8 mouse cellular contexts compared by ENCODE assay signal in the genomic region with DNA sequence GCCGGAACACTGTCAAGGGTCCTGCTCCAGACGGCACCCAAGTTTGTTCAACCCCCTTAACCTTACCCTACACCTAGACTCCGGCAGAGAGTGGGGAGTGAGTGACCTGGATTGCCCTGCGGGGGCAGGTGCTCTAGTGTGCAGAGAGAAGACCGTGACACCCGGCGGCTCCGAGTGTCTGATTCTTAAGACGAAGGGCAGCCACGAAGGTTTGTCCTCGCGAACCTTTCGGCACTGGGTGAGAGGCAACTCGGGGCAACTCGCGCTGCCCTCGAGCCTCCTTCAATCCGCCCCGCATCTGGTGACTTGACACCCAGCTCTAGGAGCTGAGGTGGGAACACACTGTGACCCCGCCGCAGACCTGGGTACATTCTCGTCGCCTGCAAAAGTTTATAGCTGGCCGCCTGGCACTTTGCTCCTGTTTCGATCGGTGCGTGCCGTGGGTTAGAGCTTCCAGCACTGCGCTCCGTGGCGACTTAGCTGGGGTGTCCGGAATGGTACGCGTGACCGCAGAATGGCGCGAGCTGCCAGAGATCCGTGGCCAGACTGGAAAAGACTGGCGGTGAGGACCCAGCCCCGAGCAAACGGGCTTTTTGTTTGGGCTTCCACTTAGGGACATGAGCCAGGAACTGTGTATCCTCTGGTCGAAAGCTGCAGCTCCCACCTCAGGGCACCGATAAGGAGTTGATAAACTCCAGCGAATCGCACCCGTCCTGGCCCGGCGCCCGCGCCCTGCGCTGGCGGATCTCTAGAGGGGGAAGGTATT. TPM values are rescaled to one million over a fixed set of nuclear protein-coding genes. Genes with fewer than 3 reads are reported as not detected.
DNase-seq lines count a peak whose midpoint lies in the region; ATAC-seq and TF ChIP-seq lines count a peak whose summit lies in the region.

No protein-coding gene starts in this region.

- peak overlapping the region; percentile 41; the same call in 1 of the 2 replicates for H3K9ac ChIP-seq in forebrain, postnatal 0 days
- peak overlapping the region; percentile 29; the same call in 1 of the 2 replicates for H3K9ac ChIP-seq in hindbrain, embryonic 14.5 days
- no peak overlapping the region; the same call in 1 of the 2 replicates for H3K9ac ChIP-seq in liver, embryonic 14.5 days (replicated peaks)
- H3K9ac ChIP-seq in neural tube, embryonic 15.5 days (replicated peaks), result peak overlapping the region; percentile 18; the same call in 1 of the 2 replicates

- peaks cover 43% of the 10 kb centered on the region for H3K27me3 ChIP-seq in forebrain, postnatal 0 days (ENCODE audit: insufficient read depth, low read length)
- peaks cover 65% of the 10 kb centered on the region for H3K27me3 ChIP-seq in hindbrain, embryonic 14.5 days (ENCODE audit: control insufficient read depth, insufficient read depth, low read length)
- peaks cover 47% of the 10 kb centered on the region for H3K27me3 ChIP-seq in liver, embryonic 14.5 days (ENCODE audit: control insufficient read depth, insufficient read depth, low read length)
- peaks cover 56% of the 10 kb centered on the region for H3K27me3 ChIP-seq in neural tube, embryonic 15.5 days (replicated peaks)

- peak; percentile 47 for DNase-seq in adrenal gland, adult 8-10 months
- DNase-seq in forebrain, postnatal 0 days, result peak; percentile 3
- DNase-seq in hindbrain, embryonic 14.5 days (ENCODE audit: low spot score), result no peak
- DNase-seq in liver, embryonic 14.5 days (ENCODE audit: low read depth in 3 of 3, low spot score in 3 of 3), result no peak
- no peak for DNase-seq in frontal cortex, postnatal 14 days (ENCODE audit: low spot score in 2 of 2)
- no peak for DNase-seq in left cerebral cortex, postnatal 25 days (ENCODE audit: low spot score in 2 of 2)

- H3K36me3 ChIP-seq in forebrain, postnatal 0 days (ENCODE audit: insufficient read depth), result no peaks in the 10 kb centered on the region
- no peaks in the 10 kb centered on the region for H3K36me3 ChIP-seq in hindbrain, embryonic 14.5 days (replicated peaks; ENCODE audit: control insufficient read depth, insufficient read depth)
- H3K36me3 ChIP-seq in liver, embryonic 14.5 days (replicated peaks; ENCODE audit: control insufficient read depth, insufficient read depth, low read depth), result no peaks in the 10 kb centered on the region
- H3K36me3 ChIP-seq in neural tube, embryonic 15.5 days, result no peaks in the 10 kb centered on the region

- H3K9me3 ChIP-seq in forebrain, postnatal 0 days (ENCODE audit: low read length), result no peaks in the 10 kb centered on the region
- no peaks in the 10 kb centered on the region for H3K9me3 ChIP-seq in hindbrain, embryonic 14.5 days (ENCODE audit: control insufficient read depth, low read length)
- H3K9me3 ChIP-seq in liver, embryonic 14.5 days (ENCODE audit: control insufficient read depth, low read length), result no peaks in the 10 kb centered on the region
- H3K9me3 ChIP-seq in neural tube, embryonic 15.5 days (replicated peaks), result no peaks in the 10 kb centered on the region

- no peak for TF ChIP-seq EP300 in liver, embryonic 14.5 days (IDR thresholded peaks at IDR 0.05; ENCODE audit: low read depth)

- WGBS in forebrain, postnatal 0 days, result 2% methylated on average over 52 of the region's 52 CpGs
- WGBS in hindbrain, embryonic 14.5 days, result 2% methylated on average over 52 of the region's 52 CpGs
- WGBS in liver, embryonic 14.5 days (ENCODE audit: insufficient replicate concordance), result under 1% methylated on average over 52 of the region's 52 CpGs
- WGBS in neural tube, embryonic 15.5 days, result 1% methylated on average over 52 of the region's 52 CpGs

- no peak overlapping the region for H3K27ac ChIP-seq in forebrain, postnatal 0 days (ENCODE audit: low read depth, low read length)
- H3K27ac ChIP-seq in hindbrain, embryonic 14.5 days, result no peak overlapping the region
- no peak overlapping the region for H3K27ac ChIP-seq in liver, embryonic 14.5 days
- H3K27ac ChIP-seq in neural tube, embryonic 15.5 days (replicated peaks), result no peak overlapping the region

- peak overlapping the region; percentile 44 for H3K4me3 ChIP-seq in forebrain, postnatal 0 days (ENCODE audit: low read depth, low read length)
- peak overlapping the region; percentile 44 for H3K4me3 ChIP-seq in hindbrain, embryonic 14.5 days (replicated peaks; ENCODE audit: low read length)
- H3K4me3 ChIP-seq in liver, embryonic 14.5 days (ENCODE audit: insufficient read depth in 1 of 2, low read depth in 2 of 2, low read length in 2 of 2), result peak overlapping the region; percentile 49 to 52
- H3K4me3 ChIP-seq in neural tube, embryonic 15.5 days (replicated peaks), result peak overlapping the region; percentile 49

- ATAC-seq in CD4-positive, CD25-positive, alpha-beta regulatory T cell, adult 4 months, result peak; percentile 23
- ATAC-seq in forebrain, postnatal 0 days, result no peak
- ATAC-seq in hindbrain, embryonic 14.5 days (ENCODE audit: low FRiP score), result no peak
- no peak for ATAC-seq in liver, embryonic 14.5 days (ENCODE audit: insufficient read depth)
- no peak for ATAC-seq in neural tube, embryonic 15.5 days (ENCODE audit: low FRiP score)

- peaks cover 9% of the 10 kb centered on the region for H3K4me1 ChIP-seq in forebrain, postnatal 0 days (ENCODE audit: insufficient read depth)
- H3K4me1 ChIP-seq in hindbrain, embryonic 14.5 days (replicated peaks; ENCODE audit: control insufficient read depth, insufficient read depth, low read length), result peaks cover 21% of the 10 kb centered on the region
- peaks cover 0 to 4% of the 10 kb centered on the region in 2 experiments; a peak in 1 of 4 replicates for H3K4me1 ChIP-seq in liver, embryonic 14.5 days (replicated peaks; ENCODE audit: control insufficient read depth in 2 of 2, insufficient read depth in 2 of 2, low read length in 1 of 2)
- peaks cover 31% of the 10 kb centered on the region for H3K4me1 ChIP-seq in neural tube, embryonic 15.5 days

- TF ChIP-seq CTCF in forebrain, postnatal 0 days (IDR thresholded peaks at IDR 0.05; ENCODE audit: low read depth), result no peak
- TF ChIP-seq CTCF in liver, embryonic 14.5 days (IDR thresholded peaks at IDR 0.05; ENCODE audit: low read depth), result no peak

- peak overlapping the region; percentile 92 for H3K4me2 ChIP-seq in forebrain, postnatal 0 days (ENCODE audit: low read depth)
- H3K4me2 ChIP-seq in hindbrain, embryonic 14.5 days (replicated peaks), result peak overlapping the region; percentile 82
- H3K4me2 ChIP-seq in liver, embryonic 14.5 days (ENCODE audit: low read depth), result peak overlapping the region; percentile 57
- peak overlapping the region; percentile 93 for H3K4me2 ChIP-seq in neural tube, embryonic 15.5 days

- intact Hi-C loops in left cerebral cortex, postnatal 25 days (cut with DNase I), result loop anchor here (5.0 kb wide), 2 partner anchors 152 to 218 kb away; no protein-coding TSS in a partner anchor

RNA-seq across cellular contexts. Expression of a gene that starts 1.5 kb away (rescaled TPM):
- polyA plus RNA-seq in CD4-positive, CD25-positive, alpha-beta regulatory T cell, adult 4 months (2017; shearing (Covaris generic)), result 1 to 10 TPM in 1 of 2 experiments, under 1 TPM in 1; 0.36 to 1.9 TPM
- 100 to 1,000 TPM; 204 to 224 (median 215) TPM for total RNA-seq in adrenal gland, adult 8-10 months (2022)
- total RNA-seq in forebrain, postnatal 0 days (2014; rRNA removed), result 8.7 and 14.3 TPM in 2 replicates
- polyA plus RNA-seq in forebrain, postnatal 0 days (2015; fragmentation: Nextera tagmentation; extraction: Ambion mirVana), result 4.7 and 6.3 TPM in 2 replicates
- 12.6 and 12.8 TPM in 2 replicates for polyA plus RNA-seq in hindbrain, embryonic 14.5 days (2014; fragmentation: Nextera tagmentation; extraction: Ambion mirVana)
- 3.0 TPM in 2 replicates for polyA plus RNA-seq in liver, embryonic 14.5 days (2012; rRNA removed)
- 3.4 and 5.0 TPM in 2 replicates for polyA plus RNA-seq in liver, embryonic 14.5 days (2014; fragmentation: Nextera tagmentation; extraction: Ambion mirVana)
- polyA plus RNA-seq in neural tube, embryonic 15.5 days (2015; fragmentation: Nextera tagmentation; extraction: Ambion mirVana), result 4.5 and 6.1 TPM in 2 replicates
- 10 to 100 TPM; 82.1 to 90.7 TPM for total RNA-seq in left cerebral cortex, postnatal 25 days (2021)

Comparison
In these comparisons a context has a peak if more than half of its experiments do, and no peak if none do; other contexts are left out.
1. DNase-seq: peak in adrenal gland, adult 8-10 months (single experiment) and forebrain, postnatal 0 days (single experiment); none in hindbrain, embryonic 14.5 days (single experiment), liver, embryonic 14.5 days (0 of 3), frontal cortex, postnatal 14 days (0 of 2) and left cerebral cortex, postnatal 25 days (0 of 2).
2. Peak in every context shown above with its lines, with median percentiles within 50 percentile points of each other: H3K4me2 ChIP-seq and H3K4me3 ChIP-seq.